Mouse (Mus musculus) intestine, embryonic 14.5 days (tissue): ENCODE data around the gene Lpgat1. TPM values are rescaled to one million over a fixed set of nuclear protein-coding genes. Genes with fewer than 3 reads are reported as not detected.

Source experiments
- ATAC-seq: fragments of 200-750 bp; cut with Nextera tagmentation; replicated peaks from 2 replicates; pipeline ENCODE4 v1.8.0; 2017; ENCODE audit warnings: low read depth, moderate number of reproducible peaks, moderate TSS enrichment, moderate library complexity; ENCODE audit not compliant: low FRiP score, low TSS enrichment
- DNase-seq: peaks from one replicate; pipeline ENCODE4 v3.0.0-alpha.2; 2018; ENCODE audit warnings: low spot score
- H3K27ac ChIP-seq: fragments of 300-500 bp; sonication (generic); 2 replicates; pipeline ENCODE4 v1.5.1; 2014; ENCODE audit warnings: low read depth, mild to moderate bottlenecking, control low read depth
- H3K27me3 ChIP-seq: fragments of 300-500 bp; sonication (generic); replicated peaks from 2 replicates; pipeline ENCODE4 v1.6.1; 2014; ENCODE audit warnings: low read length, control low read depth; ENCODE audit not compliant: control insufficient read depth, insufficient read depth
- H3K36me3 ChIP-seq: fragments of 300-500 bp; sonication (generic); 2 replicates; pipeline ENCODE4 v1.6.1; 2014; ENCODE audit warnings: low read length, control low read depth; ENCODE audit not compliant: control insufficient read depth, insufficient read depth
- H3K4me1 ChIP-seq: fragments of 300-500 bp; sonication (generic); replicated peaks from 2 replicates; pipeline ENCODE4 v1.6.1; 2014; ENCODE audit warnings: low read length, control low read depth, mixed read lengths; ENCODE audit not compliant: control insufficient read depth, insufficient read depth
- H3K4me2 ChIP-seq: fragments of 300-500 bp; sonication (generic); 2 replicates; pipeline ENCODE4 v1.6.1; 2014; ENCODE audit warnings: low read length
- H3K4me3 ChIP-seq: fragments of 300-500 bp; sonication (generic); 2 replicates; pipeline ENCODE4 v1.5.1; 2014; ENCODE audit warnings: low read depth, low read length, control low read depth, mixed read lengths
- H3K9ac ChIP-seq: fragments of 300-500 bp; sonication (generic); 2 replicates; pipeline ENCODE4 v1.6.1; 2014; ENCODE audit warnings: mild to moderate bottlenecking, low read length
- H3K9me3 ChIP-seq: fragments of 300-500 bp; sonication (generic); 2 replicates; pipeline ENCODE4 v1.6.1; 2016; ENCODE audit warnings: low read length, control low read depth; ENCODE audit not compliant: control insufficient read depth
- WGBS: fragments of 180-500 bp; shearing (Covaris S2); extraction: QIAGEN DNeasy Blood & Tissue Kit; methylation state at CpG from one replicate; pipeline ENCODE4 v1.1.7; 2014; 5-methylcytosine and 5-hydroxymethylcytosine counted together
- polyA plus RNA-seq: library from polyadenylated mRNA; unstranded; fragments of >200 nt; fragmentation: Nextera tagmentation; extraction: Ambion mirVana; gene quantifications from 2 replicates; pipeline ENCODE4 v1.2.1, GENCODE M21; 2014

Gene Lpgat1
- polyA plus RNA-seq, 1 experiment from 2014 or later, result 22.2 TPM

DNA sequence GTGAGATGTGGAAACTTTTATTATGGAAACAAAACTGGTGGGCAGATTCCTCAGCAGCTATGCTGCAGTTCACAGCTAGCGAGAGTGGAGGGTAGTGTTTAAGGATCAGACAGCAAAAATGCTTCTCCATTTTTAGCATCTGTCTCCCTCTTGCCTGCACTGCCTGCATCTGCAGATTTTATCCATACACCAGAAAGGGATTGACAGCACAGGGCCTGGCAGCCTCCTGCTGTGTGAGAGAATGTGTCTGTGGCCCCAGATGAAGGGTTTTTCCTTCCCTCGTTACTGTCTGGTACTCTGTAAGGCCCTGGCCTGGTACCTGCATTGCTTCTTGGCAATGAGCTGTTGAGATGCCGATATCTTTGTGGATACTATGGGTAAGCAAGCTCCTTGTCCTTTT is 2.8 kb downstream of the Lpgat1 start:
- H3K36me3 ChIP-seq, result peaks cover 36% of the 10 kb centered on the region
- no peak overlapping the region for H3K27ac ChIP-seq
- DNase-seq (peak; percentile 45), ATAC-seq (no peak)
- 65% methylated on average over 3 of the region's 3 CpGs for WGBS
- no peaks in the 10 kb centered on the region for H3K27me3 ChIP-seq
- peaks cover 10% of the 10 kb centered on the region; the same call in 1 of the 2 replicates for H3K4me1 ChIP-seq
- 0 out of 2 replicates have a peak overlapping the region, but pooled peaks have one; percentile 4 for H3K4me3 ChIP-seq
- H3K4me2 ChIP-seq, result 0 out of 2 replicates have a peak overlapping the region, but pooled peaks have one; percentile 13
- H3K9me3 ChIP-seq, result no peaks in the 10 kb centered on the region
- H3K9ac ChIP-seq, result no peak overlapping the region

DNA sequence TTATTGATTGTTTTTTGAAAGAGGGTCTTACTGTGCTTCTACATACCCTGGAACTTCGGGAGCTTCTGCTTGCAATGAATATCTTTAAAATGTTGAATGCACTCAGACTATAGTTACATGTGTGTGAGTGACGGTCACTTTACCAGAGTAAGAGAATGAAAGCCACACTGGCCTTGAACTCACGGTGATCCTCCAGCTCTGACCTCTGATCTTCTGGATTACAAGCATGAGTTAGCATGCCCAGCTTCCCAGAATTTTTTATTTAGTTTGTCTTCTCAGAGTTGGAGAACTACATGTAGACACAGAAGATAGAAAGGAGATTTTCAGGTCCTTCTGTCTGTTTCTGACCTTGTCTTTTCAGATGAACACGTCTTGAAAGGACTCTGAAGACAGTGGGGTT is 5.1 kb downstream of the Lpgat1 start:
- Histone ChIP-seq H3K27ac (no peak overlapping the region), H3K9ac (no peak overlapping the region), H3K4me1 (peaks cover 10% of the 10 kb centered on the region; the same call in 1 of the 2 replicates), H3K36me3 (peaks cover 39% of the 10 kb centered on the region), H3K4me3 (no peak overlapping the region), H3K27me3 (no peaks in the 10 kb centered on the region), H3K9me3 (no peaks in the 10 kb centered on the region), H3K4me2 (no peak overlapping the region)
- DNase-seq (no peak), ATAC-seq (no peak)
- WGBS, result 91% methylated on average over 4 of the region's 4 CpGs

DNA sequence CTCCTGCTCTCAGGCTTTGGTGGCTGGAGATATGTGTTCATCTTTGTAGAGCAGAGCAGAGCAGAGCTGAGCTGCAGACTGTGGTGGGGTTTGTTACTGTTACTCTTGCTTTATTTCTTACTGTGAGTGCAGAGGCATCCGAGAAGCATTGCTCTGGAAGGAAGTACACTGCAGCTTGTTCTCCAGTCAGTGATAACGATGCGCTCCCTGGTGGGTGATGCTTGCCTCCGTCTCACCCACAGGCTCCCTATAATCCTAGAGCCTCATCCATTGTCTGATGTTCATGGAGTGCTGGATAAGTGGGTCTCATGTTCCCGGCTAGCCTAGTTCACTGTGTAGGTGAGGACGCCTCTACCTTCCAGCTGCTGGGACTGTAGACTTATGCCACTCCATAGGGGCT is 6.0 kb downstream of the Lpgat1 start:
- no peak overlapping the region for H3K4me3 ChIP-seq
- peaks cover 10% of the 10 kb centered on the region; the same call in 1 of the 2 replicates for H3K4me1 ChIP-seq
- DNase-seq (no peak), ATAC-seq (no peak)
- peaks cover 49% of the 10 kb centered on the region for H3K36me3 ChIP-seq
- H3K27me3 ChIP-seq, result no peaks in the 10 kb centered on the region
- H3K4me2 ChIP-seq, result no peak overlapping the region
- H3K27ac ChIP-seq, result no peak overlapping the region
- WGBS, result 80% methylated on average over 6 of the region's 6 CpGs
- no peaks in the 10 kb centered on the region for H3K9me3 ChIP-seq
- no peak overlapping the region for H3K9ac ChIP-seq

DNA sequence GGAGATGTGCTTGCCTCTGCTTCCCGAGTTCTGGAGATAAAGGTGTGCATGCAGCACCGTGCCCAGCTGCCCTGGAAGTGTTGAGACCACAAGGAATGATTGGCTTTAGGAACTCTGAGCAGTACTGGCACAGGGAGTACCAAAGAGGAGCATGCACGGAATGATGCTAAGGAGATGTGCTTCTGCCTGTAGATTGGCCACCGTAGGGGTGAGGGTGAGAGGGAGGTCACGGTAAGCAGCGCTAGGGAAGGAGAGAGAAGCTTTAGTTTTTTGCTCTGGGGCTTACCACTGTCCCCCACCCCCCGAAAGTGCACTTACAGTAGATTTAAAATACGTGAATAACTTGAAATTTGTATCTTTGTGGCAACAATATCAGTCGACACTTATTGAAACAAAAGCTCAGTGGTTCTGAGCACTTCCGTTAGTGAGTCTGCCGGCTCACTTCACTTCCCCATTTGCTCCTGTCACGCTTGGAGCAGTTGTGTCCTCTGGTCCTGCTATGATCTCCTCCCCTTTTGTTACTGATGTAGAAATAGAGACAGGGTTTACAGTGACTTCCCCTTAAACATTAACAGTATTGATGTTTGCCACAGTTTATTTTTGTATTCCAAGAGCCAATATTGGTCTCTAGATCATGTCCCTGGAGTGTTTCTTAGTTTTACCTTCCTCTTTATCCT is 6.9 kb downstream of the Lpgat1 start:
- H3K4me2 ChIP-seq, result no peak overlapping the region
- H3K36me3 ChIP-seq, result peaks cover 50% of the 10 kb centered on the region
- 83% methylated on average over 12 of the region's 12 CpGs for WGBS
- H3K9me3 ChIP-seq, result no peaks in the 10 kb centered on the region
- no peak overlapping the region for H3K9ac ChIP-seq
- H3K27me3 ChIP-seq, result no peaks in the 10 kb centered on the region
- no peak overlapping the region for H3K27ac ChIP-seq
- no peak overlapping the region for H3K4me3 ChIP-seq
- ATAC-seq (no peak), DNase-seq (no peak)
- H3K4me1 ChIP-seq, result peaks cover 8% of the 10 kb centered on the region; the same call in 1 of the 2 replicates

DNA sequence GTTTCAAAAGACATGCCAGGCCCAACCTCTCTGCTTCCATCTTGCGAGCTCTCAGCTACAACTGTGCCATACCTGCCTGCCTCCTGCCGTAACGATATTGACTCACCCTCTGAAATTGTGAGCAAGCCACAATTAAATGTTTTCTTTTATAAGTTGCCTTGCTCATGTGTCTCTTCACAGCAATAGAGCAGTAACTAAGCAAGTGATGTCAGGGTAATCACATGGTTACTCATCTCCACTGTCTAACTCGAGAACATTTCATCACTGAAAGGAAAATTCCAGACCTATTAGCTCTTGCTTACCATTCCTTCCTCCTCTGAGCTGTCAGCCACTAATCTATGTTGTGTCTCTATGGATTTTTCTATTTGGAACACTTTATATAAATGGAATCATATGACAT is 15.0 kb downstream of the Lpgat1 start:
- H3K4me3 ChIP-seq, result no peak overlapping the region
- 90% methylated on average over 4 of the region's 4 CpGs for WGBS

DNA sequence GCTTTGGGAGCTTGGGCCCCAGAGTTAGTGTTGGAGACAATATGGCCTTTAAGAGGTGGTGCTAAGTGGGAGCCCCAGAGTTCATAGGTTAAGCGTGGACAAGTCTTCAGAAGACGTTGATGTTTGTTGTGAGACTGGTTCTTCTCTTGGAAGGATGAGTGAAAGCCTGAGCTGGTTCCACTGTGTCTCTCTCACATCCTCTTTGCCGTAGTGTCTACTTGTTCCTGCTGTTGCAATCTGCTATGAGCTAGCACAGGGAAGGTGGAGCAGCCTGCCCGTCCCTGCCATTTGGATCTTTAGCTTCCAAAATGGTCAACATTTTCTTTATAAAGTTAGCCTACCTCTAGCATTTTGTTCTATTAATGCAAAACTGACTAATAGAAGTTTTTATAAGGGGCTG is 16.2 kb downstream of the Lpgat1 start:
- Histone ChIP-seq H3K27ac (no peak overlapping the region), H3K4me2 (no peak overlapping the region), H3K4me1 (0 out of 2 replicates have a peak, but pooled peaks cover 6% of the 10 kb centered on the region), H3K27me3 (no peaks in the 10 kb centered on the region), H3K36me3 (peaks cover 17% of the 10 kb centered on the region), H3K9me3 (no peaks in the 10 kb centered on the region), H3K4me3 (no peak overlapping the region), H3K9ac (no peak overlapping the region)
- no peak for ATAC-seq
- DNase-seq, result no peak
- WGBS, result 85% methylated on average over 4 of the region's 4 CpGs

More for the DNA sequence above, 15.0 kb downstream of the Lpgat1 start:
- Histone ChIP-seq H3K4me1 (no peaks in the 10 kb centered on the region), H3K36me3 (peaks cover 29% of the 10 kb centered on the region), H3K27ac (no peak overlapping the region), H3K27me3 (no peaks in the 10 kb centered on the region), H3K4me2 (no peak overlapping the region), H3K9ac (no peak overlapping the region), H3K9me3 (no peaks in the 10 kb centered on the region)
- DNase-seq (no peak), ATAC-seq (no peak)

DNA sequence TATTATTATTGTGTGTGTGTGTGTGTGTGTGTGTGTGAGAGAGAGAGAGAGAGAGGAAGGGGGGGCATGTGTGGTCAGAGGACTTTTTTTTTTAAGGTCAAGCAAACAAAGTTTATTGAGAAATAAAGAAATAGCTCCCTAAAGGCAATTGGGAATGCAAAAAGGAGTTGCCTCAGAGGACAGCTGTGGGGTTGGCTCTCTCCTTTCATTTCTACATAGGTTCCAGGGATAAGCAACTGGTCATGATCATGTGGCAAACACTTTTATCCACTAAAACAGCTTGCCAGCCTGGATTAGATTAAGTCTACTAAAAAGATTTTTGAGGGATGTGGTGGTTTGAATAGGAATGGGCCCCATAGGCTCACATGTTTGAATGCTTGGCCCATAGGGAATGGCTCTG is 18.8 kb downstream of the Lpgat1 start:
- Histone ChIP-seq H3K36me3 (peaks cover 12% of the 10 kb centered on the region), H3K27me3 (no peaks in the 10 kb centered on the region), H3K27ac (no peak overlapping the region), H3K4me3 (no peak overlapping the region), H3K9me3 (no peaks in the 10 kb centered on the region), H3K9ac (no peak overlapping the region), H3K4me2 (no peak overlapping the region), H3K4me1 (0 out of 2 replicates have a peak, but pooled peaks cover 6% of the 10 kb centered on the region)
- no peak for ATAC-seq
- no peak for DNase-seq

DNA sequence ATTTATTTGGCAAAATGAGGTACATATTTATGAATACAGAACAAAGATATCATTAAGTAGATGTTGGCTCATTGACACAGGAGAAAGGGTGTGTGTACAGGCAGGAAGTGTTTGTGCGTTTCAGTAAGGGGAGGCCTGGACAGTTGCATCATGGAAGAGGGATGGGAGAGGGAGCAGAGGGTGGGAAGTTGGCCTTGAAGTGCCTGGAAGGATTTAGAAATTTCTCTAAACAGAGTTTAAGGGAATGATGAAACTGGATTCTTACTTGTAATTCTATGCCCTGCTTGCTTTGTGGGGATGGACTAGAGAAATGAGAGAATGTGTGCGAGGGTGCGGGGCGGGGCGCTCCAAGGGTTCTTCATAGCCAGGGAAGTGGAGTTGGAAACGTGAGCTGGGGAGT is 20.2 kb downstream of the Lpgat1 start:
- Histone ChIP-seq H3K9me3 (no peaks in the 10 kb centered on the region), H3K4me2 (no peak overlapping the region), H3K36me3 (peaks cover 6% of the 10 kb centered on the region; the same call in 1 of the 2 replicates), H3K4me3 (no peak overlapping the region), H3K4me1 (0 out of 2 replicates have a peak, but pooled peaks cover 6% of the 10 kb centered on the region), H3K9ac (no peak overlapping the region), H3K27ac (peak overlapping the region; percentile 11), H3K27me3 (no peaks in the 10 kb centered on the region)
- ATAC-seq (no peak), DNase-seq (no peak)
- WGBS, result 71% methylated on average over 6 of the region's 6 CpGs

DNA sequence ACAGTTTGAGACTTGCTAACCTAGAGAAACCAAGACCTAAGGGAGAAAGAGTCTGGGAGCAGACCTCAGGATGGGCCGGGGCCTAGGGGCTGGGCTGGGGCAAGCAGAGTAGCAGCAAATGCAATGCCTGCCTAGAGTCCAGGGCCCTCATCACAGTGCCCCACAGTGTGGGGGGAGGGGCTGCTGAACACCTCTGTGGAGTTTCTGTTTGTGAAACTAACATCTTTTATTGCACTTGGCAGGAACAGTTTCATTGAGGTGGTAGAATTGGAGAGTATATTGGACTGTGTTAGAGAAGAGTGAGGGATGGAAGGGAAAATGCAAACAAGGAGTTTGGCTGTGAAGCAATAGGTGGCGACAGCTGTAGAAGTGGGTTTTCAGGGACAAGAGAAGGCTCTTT is 21.1 kb downstream of the Lpgat1 start:
- Histone ChIP-seq H3K9me3 (no peaks in the 10 kb centered on the region), H3K36me3 (peaks cover 4% of the 10 kb centered on the region; the same call in 1 of the 2 replicates), H3K4me3 (no peak overlapping the region), H3K27ac (peak overlapping the region; percentile 11; the same call in 1 of the 2 replicates), H3K4me1 (0 out of 2 replicates have a peak, but pooled peaks cover 6% of the 10 kb centered on the region), H3K4me2 (no peak overlapping the region), H3K9ac (no peak overlapping the region), H3K27me3 (no peaks in the 10 kb centered on the region)
- ATAC-seq (no peak), DNase-seq (peak; percentile 53)
- WGBS, result 70% methylated on average over 2 of the region's 2 CpGs
